Mouse (Mus musculus) lung, postnatal 0 days (tissue): ENCODE results near the gene Cenpl. TPM values are rescaled to one million over a fixed set of nuclear protein-coding genes. Genes with fewer than 3 reads are reported as not detected.

Experiments
- ATAC-seq: fragments of 200-750 bp; cut with Nextera tagmentation; 2 replicates; pipeline ENCODE4 v1.8.0; 2017; ENCODE audit warnings: moderate library complexity
- DNase-seq: peaks from one replicate; pipeline ENCODE4 v3.0.0-alpha.2; 2016; ENCODE audit warnings: low spot score
- H3K27ac ChIP-seq: fragments of 300-500 bp; sonication (generic); 2 replicates; pipeline ENCODE4 v1.5.1; 2014; ENCODE audit warnings: antibody characterized with exemption, mild to moderate bottlenecking, low read length, mixed read lengths
- H3K27me3 ChIP-seq: fragments of 300-500 bp; sonication (generic); replicated peaks from 2 replicates; pipeline ENCODE4 v1.6.1; 2014; ENCODE audit warnings: low read length, mixed read lengths; ENCODE audit not compliant: insufficient read depth
- H3K36me3 ChIP-seq: fragments of 300-500 bp; sonication (generic); 2 replicates; pipeline ENCODE4 v1.6.1; 2014; ENCODE audit warnings: low read length, mixed read lengths; ENCODE audit not compliant: insufficient read depth
- H3K4me1 ChIP-seq: fragments of 300-500 bp; sonication (generic); 2 replicates; pipeline ENCODE4 v1.6.1; 2014; ENCODE audit warnings: antibody characterized with exemption, low read depth, low read length, mixed read lengths; ENCODE audit not compliant: insufficient read depth
- H3K4me2 ChIP-seq: fragments of 300-500 bp; sonication (generic); replicated peaks from 2 replicates; pipeline ENCODE4 v1.6.1; 2014; ENCODE audit warnings: low read depth, mild to moderate bottlenecking, low read length, moderate library complexity, mixed read lengths
- H3K4me3 ChIP-seq: fragments of 300-500 bp; sonication (generic); 2 replicates; pipeline ENCODE4 v1.5.1; 2014; ENCODE audit warnings: low read depth, low read length
- H3K9ac ChIP-seq: fragments of 300-500 bp; sonication (generic); replicated peaks from 2 replicates; pipeline ENCODE4 v1.6.1; 2014; ENCODE audit warnings: low read depth, mild to moderate bottlenecking
- H3K9me3 ChIP-seq: fragments of 300-500 bp; sonication (generic); 2 replicates; pipeline ENCODE4 v1.6.1; 2016; ENCODE audit warnings: low read length, mixed read lengths
- CTCF ChIP-seq: IDR thresholded peaks from 2 replicates; pipeline ENCODE4 v1.5.1; 2016; ENCODE audit warnings: antibody characterized with exemption, mild to moderate bottlenecking
- EP300 ChIP-seq: IDR thresholded peaks from 2 replicates; pipeline ENCODE4 v1.6.1; 2016; ENCODE audit warnings: antibody characterized with exemption, mild to moderate bottlenecking, control low read depth
- WGBS: fragments of 180-500 bp; shearing (Covaris S2); extraction: QIAGEN DNeasy Blood & Tissue Kit; methylation state at CpG from one replicate; pipeline ENCODE4 v1.1.7; 2014; 5-methylcytosine and 5-hydroxymethylcytosine counted together
- polyA plus RNA-seq: library from polyadenylated mRNA; unstranded; fragments of >200 nt; fragmentation: Nextera tagmentation; extraction: Ambion mirVana; gene quantifications from 2 replicates; pipeline ENCODE4 v1.2.1, GENCODE M21; 2015

Cenpl gene
- polyA plus RNA-seq, 1 experiment from 2014 or later = 4.5 TPM

- no peak overlapping the region for H3K4me3 ChIP-seq
- H3K9ac ChIP-seq = no peak overlapping the region
- TF ChIP-seq EP300 = no peak
- no peak for TF ChIP-seq CTCF
- no peaks in the 10 kb centered on the region for H3K27me3 ChIP-seq
- H3K36me3 ChIP-seq = no peaks in the 10 kb centered on the region
- no peak overlapping the region for H3K27ac ChIP-seq
- DNase-seq (no peak), ATAC-seq (no peak)
- 87% methylated on average over 10 of the region's 10 CpGs for WGBS
- H3K9me3 ChIP-seq = no peaks in the 10 kb centered on the region
- no peaks in the 10 kb centered on the region for H3K4me1 ChIP-seq
- H3K4me2 ChIP-seq = no peak overlapping the region
Measured at GRCm38 (mm10) chr1:161122661-161123418, 52.3 kb downstream of the Cenpl start.

DNA sequence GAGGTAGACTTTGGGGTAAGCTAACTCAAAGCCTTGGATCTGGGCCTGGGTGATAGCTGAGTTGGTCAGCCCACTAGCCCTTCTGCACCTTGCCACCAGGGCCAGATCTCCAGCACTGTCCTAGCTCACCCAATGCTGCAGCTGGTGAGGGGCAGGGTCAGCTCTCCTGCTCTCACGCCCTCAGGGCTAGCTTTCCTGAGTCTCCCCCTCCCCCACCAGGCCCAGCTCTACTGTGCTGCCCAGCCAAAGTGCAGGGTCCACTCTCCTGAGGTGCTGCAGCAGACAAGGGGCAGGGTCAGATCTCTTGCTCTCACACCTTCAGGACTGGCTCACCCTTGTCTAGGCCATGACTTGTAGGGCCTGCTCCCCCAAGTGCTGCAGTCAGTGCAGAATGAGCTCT is 55.9 kb downstream of the Cenpl start:
- TF ChIP-seq CTCF = no peak
- TF ChIP-seq EP300 = no peak
- Histone ChIP-seq H3K36me3 (no peaks in the 10 kb centered on the region), H3K4me1 (peaks cover 9% of the 10 kb centered on the region), H3K9ac (no peak overlapping the region), H3K27ac (no peak overlapping the region), H3K9me3 (no peaks in the 10 kb centered on the region), H3K4me2 (no peak overlapping the region), H3K4me3 (no peak overlapping the region), H3K27me3 (no peaks in the 10 kb centered on the region)
- WGBS = 88% methylated on average over 1 of the region's 1 CpGs
- ATAC-seq = no peak
- no peak for DNase-seq

DNA sequence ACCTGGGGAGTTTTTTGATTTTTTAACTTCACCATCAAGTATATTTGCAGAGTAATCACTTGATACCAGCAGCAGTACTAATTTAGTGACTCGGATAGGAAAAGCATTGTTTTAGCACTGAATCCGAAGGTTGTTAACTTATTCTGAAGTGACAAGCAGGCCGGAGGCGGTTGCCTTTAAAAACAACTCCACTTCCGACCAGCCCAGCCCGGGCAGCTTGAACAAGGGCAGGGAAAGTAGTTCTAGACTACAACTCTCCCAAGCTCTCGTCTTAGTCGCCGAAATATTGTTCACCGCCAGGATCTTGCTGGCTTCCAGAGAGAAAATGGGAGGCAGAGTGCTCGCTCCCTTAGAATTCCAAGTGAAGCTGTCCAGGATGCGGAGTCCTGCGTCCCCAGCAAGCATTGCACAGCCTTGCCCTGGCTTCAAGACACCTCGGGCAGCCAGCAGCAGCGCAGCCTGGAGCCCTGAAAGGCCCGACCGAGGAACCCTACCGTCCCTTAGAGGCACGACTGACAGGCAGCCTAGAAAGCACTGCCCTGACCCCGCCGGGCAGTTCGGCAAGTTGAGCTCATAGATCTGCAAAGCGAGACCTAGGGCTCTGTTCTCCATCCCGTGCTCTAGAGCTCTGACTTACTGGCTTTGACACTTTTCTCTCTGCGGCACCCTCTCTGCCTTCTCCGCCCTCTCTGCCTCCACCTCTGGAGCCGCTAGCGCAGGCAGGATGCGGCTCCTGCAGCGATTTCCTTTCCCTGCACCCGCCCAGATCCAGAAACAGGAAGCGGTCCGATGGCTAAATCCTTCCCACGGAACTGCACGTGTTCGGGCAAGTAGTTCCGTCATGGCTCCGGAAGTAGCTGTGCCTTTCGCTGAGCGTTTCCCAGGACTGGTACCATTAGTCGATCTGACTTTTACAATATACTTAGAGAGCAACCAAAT is 60.5 kb downstream of the Cenpl start, which contains the start of gene Klhl20:
Klhl20 (minus strand) TSS at position 786 of the 939 bp plus-strand sequence.
- Histone ChIP-seq H3K9me3 (no peaks in the 10 kb centered on the region), H3K27ac (peak within 1 kb of the TSS; percentile 94), H3K4me2 (peak within 1 kb of the TSS; percentile 78), H3K9ac (peak within 1 kb of the TSS; percentile 87), H3K27me3 (no peaks in the 10 kb centered on the region), H3K4me1 (peaks cover 9% of the 10 kb centered on the region), H3K36me3 (no peaks in the 10 kb centered on the region), H3K4me3 (peak within 1 kb of the TSS; percentile 86)
- WGBS = 2% methylated on average over 41 of the region's 41 CpGs
- TF ChIP-seq CTCF (peak; percentile 17; the same call in 1 of the 2 replicates), EP300 (peak; percentile 17; the same call in 1 of the 2 replicates)
- ATAC-seq (peak; percentile 97), DNase-seq (peak; percentile 95)

Other genes starting within 250 kb of the Cenpl start
- gene Rc3h1, start 164.3 kb upstream of the Cenpl start, polyA plus RNA-seq = 6.9 and 8.2 TPM in 2 replicates
- 1.7 and 2.3 TPM in 2 replicates for gene Serpinc1, start 92.1 kb upstream of the Cenpl start, polyA plus RNA-seq
- gene Zbtb37, start 35.9 kb upstream of the Cenpl start, polyA plus RNA-seq = 4.5 and 6.4 TPM in 2 replicates
- 10.9 TPM in 2 replicates for gene Dars2, start 55 bp upstream of the Cenpl start, polyA plus RNA-seq
- gene Klhl20, start 60.8 kb downstream of the Cenpl start, polyA plus RNA-seq = 9.5 and 10.0 TPM in 2 replicates
- 1.3 and 2.2 TPM in 2 replicates for gene Ankrd45, start 72.0 kb downstream of the Cenpl start, polyA plus RNA-seq
- 0.15 TPM in 1 of 2 replicates, not detected in the other for gene Tex50, start 88.6 kb downstream of the Cenpl start, polyA plus RNA-seq
- gene Prdx6, start 180.5 kb downstream of the Cenpl start, polyA plus RNA-seq = 1,194 and 1,245 TPM in 2 replicates